Mouse (Mus musculus): ENCODE data around the gene Dad1.

The Dad1 gene

DNA sequence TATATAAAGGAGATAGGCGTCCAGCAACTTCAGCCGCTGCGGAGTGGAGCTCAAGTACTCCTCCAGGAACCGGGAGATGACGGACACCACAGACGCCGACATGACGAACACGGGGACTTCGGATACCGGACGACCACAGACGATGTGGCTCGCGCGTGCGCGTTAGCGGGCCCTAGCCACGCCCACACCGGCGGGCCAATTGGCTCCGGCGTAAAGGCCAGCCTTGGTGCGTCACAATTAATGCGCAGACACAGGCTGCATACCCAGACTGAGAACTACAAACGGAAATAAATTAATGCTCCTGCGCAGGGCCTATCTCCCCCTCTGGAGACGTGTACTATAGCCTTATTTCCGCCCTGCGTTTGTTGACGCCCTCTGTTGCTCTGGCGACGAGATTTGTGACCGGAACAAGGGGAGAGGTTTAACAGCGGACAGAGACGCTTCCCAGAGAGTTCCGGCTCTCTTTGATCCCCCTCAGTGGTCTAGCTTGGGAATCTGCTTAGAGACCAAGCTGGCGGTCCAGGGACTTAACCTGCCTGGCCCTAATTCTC is at the start of gene Dad1, which contains the start of gene Abhd4:
TSS of gene Dad1 (minus strand) at position 364 of the 551 bp plus-strand sequence.
TSS of gene Abhd4 (plus strand) at position 448 of the 551 bp plus-strand sequence.
- peak; percentile 94 for DNase-seq (ENCODE audit: low read depth, low spot score)

DNA sequence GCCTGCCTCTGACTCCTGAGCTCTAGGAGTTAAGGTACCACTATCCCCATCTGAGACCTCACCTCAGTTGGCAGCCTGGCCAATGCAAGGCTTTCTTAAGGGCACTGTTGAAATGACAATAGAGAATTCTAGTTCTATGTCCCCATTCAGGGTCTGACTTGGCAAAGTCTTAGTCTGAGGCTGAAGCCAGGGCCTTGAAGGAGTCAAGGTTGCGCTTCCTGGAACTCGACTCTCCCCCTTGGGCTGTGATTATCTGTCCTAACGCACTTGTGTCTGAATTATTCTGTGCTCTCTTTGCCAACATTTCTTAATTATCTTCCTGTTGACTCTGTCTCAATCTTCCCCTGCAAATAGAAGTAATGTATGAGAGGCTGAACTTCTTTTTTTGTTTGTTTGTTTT is 46.8 kb upstream of the Dad1 start:
- DNase-seq (ENCODE audit: low read depth, low spot score), result no peak

DNA sequence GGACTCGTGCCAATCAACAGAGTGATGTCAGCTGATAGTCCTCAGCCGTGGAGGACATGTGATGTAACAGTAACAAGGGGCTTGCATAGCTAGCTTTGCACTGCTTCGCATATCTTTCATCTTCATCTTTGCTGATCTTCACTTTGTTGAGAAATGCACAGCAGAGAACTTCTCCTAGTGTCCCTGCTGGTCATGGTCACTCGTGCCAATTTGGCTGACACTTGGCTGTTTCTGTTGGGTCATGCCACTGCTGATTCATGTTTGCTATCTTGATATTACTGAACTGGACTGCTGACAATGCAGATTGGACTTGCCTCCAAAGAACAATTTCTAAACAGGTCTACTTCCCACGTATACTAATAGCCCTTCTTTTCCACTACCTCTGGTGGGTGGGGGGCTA is 46.2 kb upstream of the Dad1 start:
- DNase-seq (ENCODE audit: low read depth, low spot score), result no peak

DNA sequence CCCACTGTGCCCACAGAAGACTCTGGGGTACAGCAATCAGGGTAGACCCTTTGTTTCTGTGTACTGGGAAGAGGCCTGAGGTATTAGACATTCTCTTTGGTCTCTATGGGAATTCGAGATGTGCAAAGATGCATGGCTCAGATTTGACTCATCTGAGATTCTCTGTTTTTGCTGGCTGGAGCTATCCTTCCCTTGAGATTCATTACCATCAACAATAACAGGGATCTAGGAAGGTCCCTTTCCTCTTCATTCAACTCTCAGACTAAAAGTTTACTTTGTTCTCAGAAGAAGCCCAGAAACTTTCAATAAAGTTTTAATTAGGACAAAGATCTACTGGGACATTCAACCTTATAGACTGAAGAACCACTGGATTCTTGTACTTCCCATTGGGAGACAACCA is 30.9 kb upstream of the Dad1 start, which contains the start of gene Olfr49:
TSS of gene Olfr49 (minus strand) at position 101 of the 400 bp plus-strand sequence.
- no peak for DNase-seq (ENCODE audit: low read depth, low spot score)

DNA sequence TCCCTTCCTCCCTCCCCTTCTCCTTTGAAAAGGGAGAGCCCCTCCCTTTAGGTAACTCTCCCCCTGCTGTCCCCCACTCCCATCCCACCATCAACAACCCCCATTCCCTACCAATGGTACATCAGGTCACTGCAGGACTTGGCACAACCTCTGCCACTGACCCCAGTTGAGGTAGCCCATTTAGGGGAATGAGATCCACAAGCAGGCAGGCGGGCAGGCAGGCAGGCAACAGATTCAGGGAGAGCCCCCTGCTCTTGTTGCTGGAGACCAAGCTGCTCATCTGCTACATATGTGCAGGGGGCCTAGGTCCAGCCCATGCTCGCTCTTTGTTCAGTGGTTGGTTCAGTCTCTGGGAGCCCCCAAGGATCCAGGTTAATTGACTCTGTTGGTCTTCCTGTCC is 22.5 kb upstream of the Dad1 start:
- no peak for DNase-seq (ENCODE audit: low read depth, low spot score)

DNA sequence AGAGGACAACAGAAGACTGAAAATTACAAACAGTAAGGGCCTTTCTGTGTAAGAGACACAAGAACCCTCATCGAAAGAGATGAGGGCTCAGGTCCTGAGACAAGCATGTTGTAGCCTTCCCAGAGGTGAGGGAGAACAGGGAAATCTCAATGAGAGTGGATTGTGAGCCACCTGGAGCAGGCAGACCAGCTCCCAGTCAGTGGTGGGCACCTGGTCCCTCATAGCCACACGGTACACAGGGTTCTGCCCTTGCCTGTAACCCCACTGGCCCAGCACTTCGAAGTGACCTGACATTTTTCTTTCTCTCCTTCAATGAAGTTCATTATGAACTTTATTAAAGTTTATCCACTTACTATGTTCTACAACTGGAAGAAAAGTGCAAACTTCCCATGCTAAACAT is 18.8 kb upstream of the Dad1 start:
- no peak for DNase-seq (ENCODE audit: low read depth, low spot score)

DNA sequence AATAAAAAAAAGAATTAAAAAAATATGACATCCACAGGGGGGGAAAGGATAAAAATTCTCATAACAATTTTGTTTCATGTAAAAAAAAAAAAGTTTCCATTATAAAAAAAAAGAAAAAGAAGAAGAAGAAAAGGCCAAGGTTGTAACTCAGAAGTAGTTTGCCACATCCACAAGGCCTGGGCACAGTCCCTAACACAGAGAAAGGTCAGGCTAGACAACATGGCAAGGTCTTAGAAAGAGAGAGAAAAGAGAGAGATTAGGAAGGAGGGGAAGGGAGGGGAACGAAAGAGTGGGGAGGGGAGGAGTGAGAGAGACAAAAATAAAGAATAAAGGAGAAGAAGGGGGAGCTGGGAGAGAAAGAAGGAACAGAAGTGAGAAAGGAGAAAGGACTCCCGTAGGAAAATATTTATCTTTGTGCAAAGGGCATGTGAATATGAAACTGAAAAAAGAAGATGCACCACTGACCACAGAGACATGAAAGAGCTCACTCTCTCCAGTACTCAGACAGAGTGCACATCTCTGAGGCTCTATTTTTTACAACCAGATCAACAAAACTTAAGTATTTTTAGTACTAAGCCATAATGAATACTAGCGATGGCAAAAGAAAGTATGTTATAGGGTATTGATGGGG is 18.2 kb upstream of the Dad1 start:
- DNase-seq (ENCODE audit: low read depth, low spot score), result no peak

DNA sequence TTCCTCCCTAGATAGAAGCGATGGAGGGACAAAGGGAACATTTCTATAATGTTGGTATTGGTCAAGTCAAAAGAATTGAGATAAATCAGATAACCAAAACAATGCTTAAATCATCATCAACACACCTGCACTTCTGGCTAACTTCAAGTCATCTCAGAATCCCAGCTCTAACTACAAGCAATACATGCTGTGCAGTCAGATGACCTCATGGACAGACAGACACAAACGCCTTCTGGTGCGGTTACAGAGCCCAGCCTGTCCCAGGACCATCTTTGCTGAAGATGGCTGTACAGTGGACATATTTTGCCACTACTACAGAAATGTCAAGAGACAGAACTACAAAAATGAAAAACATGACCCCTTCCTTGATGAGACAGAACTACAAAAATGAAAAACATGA is 16.5 kb upstream of the Dad1 start:
- DNase-seq (ENCODE audit: low read depth, low spot score), result no peak

DNA sequence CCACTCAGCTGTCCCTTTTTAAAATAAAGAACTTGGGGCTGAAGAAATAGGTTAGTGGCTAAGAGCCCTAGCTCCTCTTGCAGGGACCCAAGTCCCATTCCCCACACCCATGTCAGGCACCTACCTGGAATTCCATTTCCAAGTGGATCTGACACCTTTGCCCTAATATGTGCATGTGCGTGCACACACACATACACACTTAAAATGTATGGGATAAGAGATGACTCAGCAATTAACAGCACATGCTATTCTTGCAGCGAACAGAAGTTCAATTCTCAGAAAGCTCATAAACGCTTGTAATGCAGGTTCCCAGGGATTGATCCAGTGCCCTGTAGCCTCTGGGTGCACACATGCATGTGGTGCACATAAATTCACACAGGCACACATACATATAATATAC is 15.7 kb upstream of the Dad1 start:
- no peak for DNase-seq (ENCODE audit: low read depth, low spot score)

DNA sequence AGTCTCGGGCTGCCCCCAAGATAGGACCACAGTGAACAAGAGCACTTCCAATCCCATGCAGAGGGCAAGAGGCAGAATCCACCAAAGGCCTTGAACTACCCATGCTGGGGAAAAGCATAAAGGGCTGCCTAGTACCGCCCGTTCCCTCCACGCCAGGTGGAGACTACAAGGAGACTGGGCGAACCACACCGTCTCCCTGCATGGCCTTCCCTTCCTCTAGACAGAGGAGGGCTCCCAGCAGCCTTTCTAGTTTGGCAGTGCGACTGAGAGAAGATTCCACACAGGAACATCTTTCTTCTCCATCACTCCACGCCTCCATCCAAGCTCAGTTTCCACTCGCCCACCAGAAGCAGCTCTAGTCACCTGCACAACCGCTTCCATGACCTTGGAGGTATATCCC is 14.1 kb upstream of the Dad1 start:
- no peak for DNase-seq (ENCODE audit: low read depth, low spot score)

DNA sequence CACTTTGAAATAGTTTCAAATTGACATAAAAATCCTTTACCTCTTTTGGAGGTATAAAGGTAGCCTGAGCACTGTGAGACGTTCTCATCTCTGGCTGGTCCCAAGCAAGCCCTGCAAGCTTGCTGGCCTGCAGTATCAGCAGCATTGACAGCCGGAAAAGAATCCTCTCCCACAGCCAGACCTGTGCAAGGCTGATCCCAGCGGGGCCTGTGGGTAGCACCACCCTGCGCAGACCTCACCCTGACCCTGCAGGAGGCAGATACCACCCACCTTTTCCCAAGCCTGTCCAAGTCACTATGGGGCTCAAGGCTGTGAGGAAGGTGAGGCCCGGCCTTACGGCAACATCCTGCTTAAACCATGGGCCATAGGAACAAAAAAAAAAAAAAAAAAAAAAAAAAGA is 12.0 kb upstream of the Dad1 start:
- DNase-seq (ENCODE audit: low read depth, low spot score), result no peak

DNA sequence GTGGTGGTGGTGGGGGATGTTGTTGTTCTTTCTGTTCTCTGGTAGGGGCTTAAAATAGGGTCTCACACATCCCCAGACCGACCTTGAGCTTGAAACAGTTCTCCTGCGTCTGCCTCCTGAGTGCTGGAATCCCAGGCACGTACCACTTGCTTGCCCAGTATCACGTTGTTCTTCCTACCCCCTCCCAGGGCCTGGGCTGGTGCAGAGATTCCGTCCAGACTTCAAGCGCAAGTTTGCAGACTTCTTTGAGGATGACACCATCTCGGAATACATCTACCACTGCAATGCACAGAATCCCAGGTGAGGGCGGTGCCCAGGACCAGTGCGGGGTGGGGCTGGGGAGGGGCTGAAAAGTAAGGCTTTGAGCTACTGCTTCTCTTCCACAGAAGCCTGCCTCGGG is 11.2 kb upstream of the Dad1 start:
- no peak for DNase-seq (ENCODE audit: low read depth, low spot score)

DNA sequence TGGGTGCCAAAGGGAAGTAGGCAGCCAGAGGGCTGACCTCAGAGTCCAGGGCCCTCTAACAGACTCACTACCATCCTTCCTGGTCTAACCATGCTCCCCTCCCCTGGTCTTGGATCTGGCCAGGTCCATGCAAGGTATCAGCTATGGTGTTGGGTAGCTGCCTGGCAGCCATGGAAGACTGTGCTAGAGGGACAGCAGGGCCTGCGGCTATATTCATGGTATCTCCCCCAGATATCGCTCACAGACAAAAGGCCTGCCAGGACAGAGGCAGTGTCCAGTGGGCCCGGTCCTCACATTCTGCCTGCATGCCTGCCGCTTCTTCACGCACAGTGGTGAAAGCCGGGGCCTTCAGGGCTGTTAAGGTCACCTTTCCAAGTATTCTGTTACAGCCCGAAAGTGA is 10.3 kb upstream of the Dad1 start:
- no peak for DNase-seq (ENCODE audit: low read depth, low spot score)

DNA sequence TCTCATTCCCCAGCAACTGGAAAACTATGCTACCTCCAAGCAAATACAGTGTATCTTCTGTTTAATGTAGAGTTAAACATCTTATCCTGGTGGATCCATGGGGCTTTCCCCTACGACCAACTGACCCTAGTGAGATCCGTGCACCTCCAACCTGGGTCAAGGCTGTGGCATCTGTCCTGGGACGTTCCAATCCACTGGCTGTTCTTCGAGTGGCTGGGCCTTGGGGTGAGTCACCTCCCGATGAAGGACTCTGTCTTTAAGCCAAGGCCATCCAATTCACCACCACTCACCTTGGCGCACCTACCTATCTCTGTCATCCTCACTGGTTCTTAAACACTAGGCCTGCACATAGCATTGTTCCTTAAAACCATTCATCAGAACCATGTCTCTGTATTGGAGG is 9.2 kb upstream of the Dad1 start:
- no peak for DNase-seq (ENCODE audit: low read depth, low spot score)

DNA sequence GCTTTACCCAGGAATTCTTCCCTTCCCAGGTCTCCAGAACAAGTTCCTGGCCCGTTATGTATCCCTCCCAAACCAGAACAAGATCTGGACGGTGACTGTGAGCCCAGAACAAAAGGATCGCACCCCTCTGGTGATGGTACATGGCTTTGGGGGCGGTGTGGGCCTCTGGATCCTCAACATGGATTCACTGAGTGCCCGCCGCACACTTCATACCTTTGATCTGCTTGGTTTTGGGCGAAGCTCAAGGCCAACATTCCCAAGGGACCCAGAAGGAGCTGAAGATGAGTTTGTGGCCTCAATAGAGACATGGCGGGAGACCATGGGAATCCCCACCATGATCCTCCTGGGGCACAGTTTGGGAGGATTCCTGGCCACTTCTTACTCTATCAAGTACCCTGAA is 8.7 kb upstream of the Dad1 start:
- no peak for DNase-seq (ENCODE audit: low read depth, low spot score)

DNA sequence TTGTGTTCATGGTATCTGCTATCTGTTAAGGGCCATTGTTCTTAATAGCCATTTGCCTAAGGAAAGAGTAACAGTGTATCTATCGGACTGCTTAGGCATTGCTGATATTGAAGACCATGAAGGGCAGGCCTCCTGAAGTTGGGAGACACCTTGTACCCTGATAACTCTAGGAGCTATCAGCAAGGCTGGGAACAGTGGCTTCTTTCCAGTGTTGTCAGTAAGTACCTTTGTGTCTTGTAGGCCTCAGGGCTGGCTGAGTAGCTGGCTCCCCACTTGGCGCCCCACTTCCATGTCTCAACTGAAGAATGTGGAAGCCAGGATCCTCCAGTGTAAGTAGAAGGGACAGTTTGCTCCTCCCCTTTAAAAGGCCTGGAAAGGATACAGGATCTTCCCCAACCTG is 7.5 kb upstream of the Dad1 start:
- no peak for DNase-seq (ENCODE audit: low read depth, low spot score)

DNA sequence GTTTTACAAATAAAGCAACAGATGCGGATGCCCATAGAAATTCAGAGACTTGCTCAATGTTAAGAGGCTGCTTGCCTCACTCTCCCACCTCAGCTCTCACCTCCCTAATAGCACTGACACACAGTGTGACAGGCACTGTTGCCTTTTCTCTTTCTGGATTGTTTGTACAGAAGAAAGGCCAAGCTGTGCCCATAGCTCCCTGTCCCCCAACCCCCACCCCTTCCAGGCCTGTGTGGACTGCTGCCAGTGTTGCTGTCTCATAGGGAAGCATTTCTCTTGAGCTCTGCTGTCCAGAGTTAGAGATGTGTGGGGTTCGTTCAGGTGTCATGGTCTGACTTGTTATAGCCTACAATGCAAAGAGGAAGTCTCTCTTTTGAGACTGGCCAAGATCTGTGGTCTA is 6.3 kb upstream of the Dad1 start:
- DNase-seq (ENCODE audit: low read depth, low spot score), result no peak

DNA sequence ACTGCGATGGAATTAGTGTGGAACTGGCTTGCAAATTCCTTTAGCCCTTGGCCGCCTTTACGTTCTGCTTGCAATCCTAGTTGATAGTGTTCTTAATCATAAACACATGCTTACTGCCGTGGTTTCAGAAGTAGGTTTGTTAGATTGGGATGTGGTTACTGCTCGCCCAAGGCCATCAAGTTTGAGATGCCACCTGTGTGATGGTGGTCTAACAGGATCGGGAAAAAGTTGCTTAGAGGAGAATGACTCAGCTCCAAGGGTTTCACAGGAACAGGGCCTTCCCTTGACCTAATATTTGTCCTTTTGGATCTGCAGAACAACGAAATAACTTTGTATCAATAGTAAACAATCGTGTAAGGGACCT is 5.8 kb upstream of the Dad1 start:
- DNase-seq (ENCODE audit: low read depth, low spot score), result no peak

DNA sequence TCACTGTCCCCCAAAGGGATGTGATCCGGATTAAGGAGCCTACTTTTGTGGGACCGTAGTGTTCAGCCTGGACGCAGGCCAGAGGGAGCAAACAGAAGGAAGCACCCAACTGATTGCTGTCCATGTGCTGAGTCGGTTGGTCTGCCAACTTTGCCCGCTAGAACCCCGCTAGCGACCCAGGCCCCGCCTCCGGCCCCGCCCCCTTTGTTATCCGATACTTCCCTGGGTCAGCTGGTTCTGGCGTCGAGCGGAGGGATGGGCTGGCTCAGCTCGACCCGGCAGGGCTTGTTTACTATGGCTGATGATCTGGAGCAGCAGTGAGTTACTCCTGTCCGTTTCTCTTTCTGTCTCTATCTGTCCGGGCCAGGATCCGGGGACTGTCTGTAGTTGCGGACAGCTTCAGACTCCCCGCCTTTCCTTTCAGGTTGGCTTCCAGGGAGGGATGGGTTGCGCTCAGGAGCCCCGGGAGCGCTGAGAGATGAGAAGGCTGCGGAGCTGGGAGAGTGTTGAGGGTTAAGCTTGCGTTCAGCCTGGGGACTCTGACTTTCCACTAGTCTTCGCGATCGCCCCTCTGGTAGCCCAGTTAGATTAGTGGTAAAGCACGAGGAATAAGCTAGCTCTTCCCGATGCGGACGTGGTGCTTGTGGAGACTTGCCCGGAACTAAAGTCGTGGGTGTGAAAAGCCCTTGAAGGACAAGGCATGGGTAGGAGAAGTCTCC is 5.3 kb upstream of the Dad1 start:
- peak; percentile 65 for DNase-seq (ENCODE audit: low read depth, low spot score)

DNA sequence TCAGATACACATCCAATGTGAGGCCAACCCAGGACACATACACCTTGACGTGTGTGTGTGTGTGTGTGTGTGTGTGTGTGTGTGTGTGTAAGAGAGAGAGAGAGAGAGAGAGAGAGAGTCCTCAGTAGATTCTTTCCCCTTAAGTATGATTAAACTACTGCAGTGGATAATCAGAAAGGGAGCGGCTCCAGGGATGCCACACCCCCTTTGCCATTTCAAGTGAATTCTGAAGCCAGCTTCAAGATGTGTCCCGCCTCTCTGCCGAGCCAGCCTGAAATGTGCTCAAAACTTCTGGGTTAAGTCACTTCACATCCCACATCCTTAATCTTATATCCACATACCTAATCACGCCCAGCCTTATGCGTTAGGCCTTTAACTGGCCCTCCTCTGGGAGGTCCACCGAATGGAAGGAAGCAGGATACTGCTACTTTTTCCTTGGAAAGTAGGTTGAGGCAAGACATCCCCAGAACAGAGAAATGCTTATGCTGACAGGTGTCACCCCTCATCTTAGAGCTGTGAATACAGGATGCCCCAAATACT is 4.3 kb upstream of the Dad1 start:
- DNase-seq (ENCODE audit: low read depth, low spot score), result no peak

DNA sequence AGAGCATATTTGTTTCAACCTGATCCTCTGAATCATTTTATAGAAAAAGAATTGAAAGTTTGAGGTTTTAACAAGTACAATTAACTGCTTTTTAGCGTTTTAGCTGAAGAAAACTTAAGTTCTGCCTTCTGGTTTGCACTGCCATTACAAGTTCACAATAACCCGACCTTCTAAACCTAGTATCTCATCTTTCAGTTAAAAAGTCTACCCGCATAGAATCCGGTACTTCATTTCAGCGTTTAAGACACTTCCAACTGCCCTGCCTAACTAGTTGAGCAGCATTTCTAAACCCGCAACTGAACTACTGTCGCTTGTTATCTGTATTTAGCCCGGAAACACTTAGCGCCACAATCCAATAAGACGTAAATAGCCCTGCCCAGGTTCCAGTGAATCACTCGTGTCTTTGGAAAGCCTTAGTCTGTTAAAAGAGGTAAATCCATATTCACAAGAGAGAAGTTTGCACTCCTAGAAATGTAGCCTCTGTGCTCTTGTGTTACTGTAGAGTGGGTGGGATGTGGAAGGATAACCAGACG is 832 bp upstream of the Dad1 start:
- no peak for DNase-seq (ENCODE audit: low read depth, low spot score)

DNA sequence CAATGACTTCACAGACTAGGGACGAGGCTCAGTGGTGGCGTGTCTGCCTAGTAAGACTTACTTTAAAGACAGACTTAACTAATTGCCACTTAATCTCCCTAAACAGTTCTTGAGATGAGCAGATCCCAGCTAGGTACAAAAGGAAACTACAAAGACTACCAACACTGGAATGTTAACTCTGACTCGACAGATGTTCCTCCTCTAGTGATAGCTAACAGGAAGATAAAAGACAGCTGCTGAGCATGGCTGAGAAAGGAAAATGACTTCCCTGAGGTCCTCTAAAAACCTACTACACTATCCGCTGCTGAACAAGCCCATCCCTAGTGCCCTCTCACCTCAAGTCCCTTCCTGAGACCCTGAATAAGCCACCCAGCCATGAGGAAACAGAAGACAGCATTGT is 3.8 kb downstream of the Dad1 start:
- no peak for DNase-seq (ENCODE audit: low read depth, low spot score)

DNA sequence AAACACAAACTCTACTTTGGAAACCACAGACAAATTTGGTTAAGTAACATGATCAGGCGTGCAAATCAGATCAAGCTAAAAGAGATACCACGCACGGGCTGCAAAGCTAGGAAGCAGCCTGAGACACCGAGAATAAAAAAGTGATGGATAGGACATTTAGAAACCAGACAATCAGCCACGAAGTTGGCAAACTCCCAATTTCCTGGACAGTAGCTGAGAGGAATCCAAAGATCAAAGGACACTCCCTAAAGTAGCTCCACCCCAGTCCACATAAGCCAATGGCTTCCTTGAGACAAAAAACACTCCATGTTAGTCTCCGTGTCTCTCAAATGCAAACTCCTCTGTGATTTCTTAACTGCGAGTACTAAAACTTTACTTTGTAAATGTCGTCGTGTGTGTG is 4.6 kb downstream of the Dad1 start:
- DNase-seq (ENCODE audit: low read depth, low spot score), result no peak

Measured in retina, postnatal 7 days (tissue).